Mouse (Mus musculus): Measurements from ENCODE around the gene Mospd3. TPM values are rescaled to one million over a fixed set of nuclear protein-coding genes. Genes with fewer than 3 reads are reported as not detected.

Mospd3 gene
- polyA plus RNA-seq, 1 experiment from 2014 or later = 22.9 TPM

Other genes with a start within 250 kb of the Mospd3 start
- 0.04 and 0.06 TPM in 2 replicates for gene Zan, start 124.0 kb downstream of the Mospd3 start, polyA plus RNA-seq (2014; fragmentation: Nextera tagmentation; extraction: Ambion mirVana)
- 55.2 and 60.6 TPM in 2 replicates for gene Pop7, start 98.5 kb downstream of the Mospd3 start, polyA plus RNA-seq (2014; fragmentation: Nextera tagmentation; extraction: Ambion mirVana)
- gene Gigyf1, start 82.5 kb downstream of the Mospd3 start, polyA plus RNA-seq (2014; fragmentation: Nextera tagmentation; extraction: Ambion mirVana) = 10.6 and 15.4 TPM in 2 replicates
- gene Epo, start 67.8 kb downstream of the Mospd3 start, polyA plus RNA-seq (2014; fragmentation: Nextera tagmentation; extraction: Ambion mirVana) = 0.38 and 1.1 TPM in 2 replicates
- gene Gnb2, start 67.5 kb downstream of the Mospd3 start, polyA plus RNA-seq (2014; fragmentation: Nextera tagmentation; extraction: Ambion mirVana) = 475 and 483 TPM in 2 replicates
- gene Actl6b, start 47.5 kb downstream of the Mospd3 start, polyA plus RNA-seq (2014; fragmentation: Nextera tagmentation; extraction: Ambion mirVana) = 45.4 and 47.6 TPM in 2 replicates
- gene Tfr2, start 31.2 kb downstream of the Mospd3 start, polyA plus RNA-seq (2014; fragmentation: Nextera tagmentation; extraction: Ambion mirVana) = 2.5 and 2.7 TPM in 2 replicates
- 67.0 and 87.3 TPM in 2 replicates for gene Pcolce, start 12.7 kb upstream of the Mospd3 start, polyA plus RNA-seq (2014; fragmentation: Nextera tagmentation; extraction: Ambion mirVana)
- gene Fbxo24, start 27.9 kb upstream of the Mospd3 start, polyA plus RNA-seq (2014; fragmentation: Nextera tagmentation; extraction: Ambion mirVana) = 0.15 and 0.27 TPM in 2 replicates
- 25.9 and 28.5 TPM in 2 replicates for gene Lrch4, start 28.1 kb upstream of the Mospd3 start, polyA plus RNA-seq (2014; fragmentation: Nextera tagmentation; extraction: Ambion mirVana)
- gene Gm20605, start 28.1 kb upstream of the Mospd3 start, polyA plus RNA-seq (2014; fragmentation: Nextera tagmentation; extraction: Ambion mirVana) = 5.0 and 6.3 TPM in 2 replicates
- gene Sap25, start 40.3 kb upstream of the Mospd3 start, polyA plus RNA-seq (2014; fragmentation: Nextera tagmentation; extraction: Ambion mirVana) = 7.1 TPM in 2 replicates
- gene Irs3, start 44.7 kb upstream of the Mospd3 start, polyA plus RNA-seq (2014; fragmentation: Nextera tagmentation; extraction: Ambion mirVana) = 0.22 and 0.38 TPM in 2 replicates
- 13.7 TPM in 2 replicates for gene Agfg2, start 83.7 kb upstream of the Mospd3 start, polyA plus RNA-seq (2014; fragmentation: Nextera tagmentation; extraction: Ambion mirVana)
- 2.9 and 5.3 TPM in 2 replicates for gene Nyap1, start 140.5 kb upstream of the Mospd3 start, polyA plus RNA-seq (2014; fragmentation: Nextera tagmentation; extraction: Ambion mirVana)
- 56.4 and 64.0 TPM in 2 replicates for gene Tsc22d4, start 144.7 kb upstream of the Mospd3 start, polyA plus RNA-seq (2014; fragmentation: Nextera tagmentation; extraction: Ambion mirVana)
- 64.9 and 78.4 TPM in 2 replicates for gene Ppp1r35, start 177.8 kb upstream of the Mospd3 start, polyA plus RNA-seq (2014; fragmentation: Nextera tagmentation; extraction: Ambion mirVana)
- 9.9 and 14.9 TPM in 2 replicates for gene Mepce, start 186.6 kb upstream of the Mospd3 start, polyA plus RNA-seq (2014; fragmentation: Nextera tagmentation; extraction: Ambion mirVana)
- gene Zcwpw1, start 186.7 kb upstream of the Mospd3 start, polyA plus RNA-seq (2014; fragmentation: Nextera tagmentation; extraction: Ambion mirVana) = 13.5 and 17.2 TPM in 2 replicates
- 0.22 and 0.97 TPM in 2 replicates for gene Pilra, start 235.2 kb upstream of the Mospd3 start, polyA plus RNA-seq (2014; fragmentation: Nextera tagmentation; extraction: Ambion mirVana)

Data from hindbrain, embryonic 11.5 days (tissue).